Mouse (Mus musculus): ENCODE measurements around the gene Cenpv. TPM values are rescaled to one million over a fixed set of nuclear protein-coding genes. Genes with fewer than 3 reads are reported as not detected.

Gene Cenpv
- total and polyA plus RNA-seq, 2 experiments = 20.5 to 32.6 TPM

DNA sequence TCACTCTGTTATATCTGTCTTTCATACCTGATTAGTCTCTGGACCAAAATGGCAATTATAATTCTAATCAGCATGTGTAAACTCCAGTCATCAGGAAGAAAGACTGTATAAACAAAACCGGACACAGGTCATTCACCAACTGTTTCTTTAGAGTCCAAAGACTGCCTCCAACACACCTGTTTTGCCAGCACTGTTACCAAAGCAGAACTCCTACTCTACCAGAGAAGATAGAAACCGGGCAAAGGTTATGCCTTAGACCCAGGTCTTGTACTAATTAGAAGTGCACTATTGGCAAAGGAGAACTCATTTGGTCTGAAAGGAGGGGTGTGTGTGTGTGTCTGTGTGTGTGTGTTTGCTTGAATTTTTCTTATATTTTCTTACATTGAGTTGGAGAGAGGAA is 38.5 kb downstream of the Cenpv start:
- H3K9ac ChIP-seq (ENCODE audit: low read depth, low read length) = no peak overlapping the region
- no peaks in the 10 kb centered on the region for H3K36me3 ChIP-seq (ENCODE audit: control insufficient read depth, insufficient read depth, low read length)
- no peaks in the 10 kb centered on the region for H3K27me3 ChIP-seq (ENCODE audit: control insufficient read depth, insufficient read depth, low read length)
- H3K27ac ChIP-seq (replicated peaks; ENCODE audit: insufficient read depth, low read depth, low read length) = peak overlapping the region; percentile 72
- H3K4me1 ChIP-seq (ENCODE audit: control insufficient read depth, insufficient read depth, low read length) = peaks cover 14% of the 10 kb centered on the region
- no peak overlapping the region for H3K4me3 ChIP-seq (ENCODE audit: insufficient read depth, low read depth, low read length)
- no peak for TF ChIP-seq POLR2A (IDR thresholded peaks at IDR 0.05; ENCODE audit: extremely low read depth, insufficient read depth, low read length)
- no peak for TF ChIP-seq CTCF (IDR thresholded peaks at IDR 0.05; ENCODE audit: low read depth, low read length)
- DNase-seq (ENCODE audit: extremely low read depth, low read depth, low spot score) = peak; percentile 89
- 26% methylated on average over 2 of the region's 2 CpGs for WGBS
- H3K79me2 ChIP-seq (ENCODE audit: control insufficient read depth, insufficient read depth, low read length) = no peaks in the 10 kb centered on the region

DNA sequence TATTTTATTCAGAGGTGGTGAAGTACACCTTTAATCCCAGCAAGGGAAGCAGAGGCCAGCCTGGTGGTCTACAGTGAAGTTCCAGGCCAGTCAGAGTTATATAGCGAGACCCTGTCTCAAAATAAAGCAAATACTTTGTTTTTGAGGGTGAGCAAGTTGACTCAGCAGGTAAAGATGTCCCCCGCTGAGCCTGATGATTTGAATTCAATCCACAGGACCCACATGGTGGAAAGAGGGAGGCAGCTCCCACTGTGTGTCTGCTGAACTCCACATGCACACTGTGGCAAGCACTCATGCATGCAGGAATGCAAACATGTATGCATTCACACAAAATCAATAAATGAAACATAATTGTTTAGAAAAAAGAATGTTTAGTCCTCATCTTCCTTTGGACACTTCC is 40.3 kb downstream of the Cenpv start:
- H3K36me3 ChIP-seq (ENCODE audit: control insufficient read depth, insufficient read depth, low read length) = no peaks in the 10 kb centered on the region
- DNase-seq (ENCODE audit: extremely low read depth, low read depth, low spot score) = no peak
- TF ChIP-seq POLR2A (IDR thresholded peaks at IDR 0.05; ENCODE audit: extremely low read depth, insufficient read depth, low read length) (no peak), CTCF (IDR thresholded peaks at IDR 0.05; ENCODE audit: low read depth, low read length) (no peak)
- no peaks in the 10 kb centered on the region for H3K79me2 ChIP-seq (ENCODE audit: control insufficient read depth, insufficient read depth, low read length)
- no peaks in the 10 kb centered on the region for H3K27me3 ChIP-seq (ENCODE audit: control insufficient read depth, insufficient read depth, low read length)
- whole genome bisulfite sequencing = 99% methylated on average over 2 of the region's 2 CpGs
- H3K4me3 ChIP-seq (ENCODE audit: insufficient read depth, low read depth, low read length) = no peak overlapping the region
- no peak overlapping the region for H3K9ac ChIP-seq (ENCODE audit: low read depth, low read length)
- no peak overlapping the region for H3K27ac ChIP-seq (replicated peaks; ENCODE audit: insufficient read depth, low read depth, low read length)
- H3K4me1 ChIP-seq (ENCODE audit: control insufficient read depth, insufficient read depth, low read length) = peaks cover 23% of the 10 kb centered on the region

DNA sequence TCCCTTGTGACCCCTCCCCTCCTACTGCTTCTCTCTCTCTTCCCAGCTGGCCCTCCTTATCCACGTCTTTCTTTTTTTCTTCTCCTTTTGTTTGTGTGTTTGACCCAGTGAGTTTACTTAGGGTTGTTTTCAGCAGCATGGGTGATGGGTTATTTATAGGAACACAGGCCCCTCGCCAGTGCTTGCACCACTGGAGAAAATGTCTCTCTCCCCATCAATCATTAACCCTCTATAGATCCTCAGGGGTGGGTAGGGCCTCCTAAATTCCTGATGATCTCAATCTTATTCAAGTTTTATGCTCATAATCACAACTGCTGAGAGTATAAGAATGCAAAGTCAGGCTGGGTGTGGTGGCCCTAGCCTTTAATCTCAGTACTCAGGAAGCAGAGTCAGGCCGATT is 41.9 kb downstream of the Cenpv start:
- no peaks in the 10 kb centered on the region for H3K79me2 ChIP-seq (ENCODE audit: control insufficient read depth, insufficient read depth, low read length)
- peaks cover 23% of the 10 kb centered on the region for H3K4me1 ChIP-seq (ENCODE audit: control insufficient read depth, insufficient read depth, low read length)
- no peaks in the 10 kb centered on the region for H3K27me3 ChIP-seq (ENCODE audit: control insufficient read depth, insufficient read depth, low read length)
- no peak for DNase-seq (ENCODE audit: extremely low read depth, low read depth, low spot score)
- no peak overlapping the region for H3K4me3 ChIP-seq (ENCODE audit: insufficient read depth, low read depth, low read length)
- WGBS = 34% methylated on average over 3 of the region's 3 CpGs
- no peak overlapping the region for H3K27ac ChIP-seq (replicated peaks; ENCODE audit: insufficient read depth, low read depth, low read length)
- H3K36me3 ChIP-seq (ENCODE audit: control insufficient read depth, insufficient read depth, low read length) = no peaks in the 10 kb centered on the region
- no peak for TF ChIP-seq CTCF (IDR thresholded peaks at IDR 0.05; ENCODE audit: low read depth, low read length)
- no peak for TF ChIP-seq POLR2A (IDR thresholded peaks at IDR 0.05; ENCODE audit: extremely low read depth, insufficient read depth, low read length)
- H3K9ac ChIP-seq (ENCODE audit: low read depth, low read length) = no peak overlapping the region

DNA sequence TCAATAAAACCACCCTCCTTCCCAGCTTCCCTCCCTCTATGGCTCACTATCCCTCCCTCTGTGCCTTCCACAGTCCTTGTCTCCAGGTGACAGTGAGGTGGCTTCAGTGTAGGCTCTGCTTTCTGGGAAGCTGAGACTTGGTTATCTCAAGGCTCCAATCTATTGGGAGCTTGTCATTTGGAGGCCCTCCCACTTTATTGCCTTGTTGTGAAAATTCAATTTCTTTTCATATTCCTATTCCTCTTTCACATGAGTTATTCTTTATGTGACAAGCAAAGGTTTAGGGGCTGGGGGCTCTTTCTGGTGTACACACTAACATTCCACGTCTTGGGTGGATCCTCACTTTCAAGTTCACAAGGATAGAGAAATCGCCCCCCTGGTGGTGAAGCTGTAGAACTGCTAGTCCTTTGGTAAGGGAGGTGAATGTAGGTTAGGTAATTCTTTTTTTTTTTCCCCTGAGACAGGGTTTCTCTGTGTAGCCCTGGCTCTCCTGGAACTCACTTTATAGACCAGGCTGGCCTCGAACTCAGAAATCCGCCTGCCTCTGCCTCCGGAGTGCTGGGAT is 42.8 kb downstream of the Cenpv start:
- 49% methylated on average over 5 of the region's 5 CpGs for WGBS
- DNase-seq (ENCODE audit: extremely low read depth, low read depth, low spot score) = peak; percentile 40
- no peaks in the 10 kb centered on the region for H3K79me2 ChIP-seq (ENCODE audit: control insufficient read depth, insufficient read depth, low read length)
- peak; percentile 40 for TF ChIP-seq CTCF (IDR thresholded peaks at IDR 0.05; ENCODE audit: low read depth, low read length)
- no peak for TF ChIP-seq POLR2A (IDR thresholded peaks at IDR 0.05; ENCODE audit: extremely low read depth, insufficient read depth, low read length)
- no peak overlapping the region for H3K9ac ChIP-seq (ENCODE audit: low read depth, low read length)
- H3K36me3 ChIP-seq (ENCODE audit: control insufficient read depth, insufficient read depth, low read length) = no peaks in the 10 kb centered on the region
- no peaks in the 10 kb centered on the region for H3K27me3 ChIP-seq (ENCODE audit: control insufficient read depth, insufficient read depth, low read length)
- H3K27ac ChIP-seq (replicated peaks; ENCODE audit: insufficient read depth, low read depth, low read length) = peak overlapping the region; percentile 85
- peaks cover 23% of the 10 kb centered on the region for H3K4me1 ChIP-seq (ENCODE audit: control insufficient read depth, insufficient read depth, low read length)
- H3K4me3 ChIP-seq (ENCODE audit: insufficient read depth, low read depth, low read length) = no peak overlapping the region

DNA sequence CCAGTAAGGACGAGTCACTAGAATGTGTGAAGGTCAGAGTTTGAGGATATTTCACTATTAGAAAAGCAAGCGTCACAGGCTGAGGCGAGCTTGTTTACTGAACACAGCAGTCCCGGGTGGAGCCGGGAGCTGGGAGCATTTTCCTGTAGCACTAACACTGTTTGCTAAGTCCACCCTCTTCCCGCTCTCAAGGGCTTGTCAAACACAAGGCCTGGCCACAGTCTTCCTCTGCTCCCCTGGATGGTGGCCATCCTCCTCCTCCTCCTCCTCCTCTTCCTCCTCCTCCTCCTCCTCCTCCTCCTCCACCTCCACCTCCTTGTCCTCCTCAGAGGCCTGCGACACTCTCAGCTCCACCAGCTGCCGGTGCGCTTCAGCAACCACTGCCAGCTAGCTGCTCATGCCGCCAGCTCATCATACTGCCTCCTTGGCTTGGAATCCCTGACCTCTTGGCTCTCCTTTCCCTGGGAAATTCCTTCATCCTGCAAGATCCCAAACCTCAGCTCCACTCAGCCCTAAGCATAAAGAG is 43.7 kb downstream of the Cenpv start:
- H3K36me3 ChIP-seq (ENCODE audit: control insufficient read depth, insufficient read depth, low read length) = no peaks in the 10 kb centered on the region
- peaks cover 18% of the 10 kb centered on the region for H3K4me1 ChIP-seq (ENCODE audit: control insufficient read depth, insufficient read depth, low read length)
- 11% methylated on average over 9 of the region's 10 CpGs for WGBS
- no peaks in the 10 kb centered on the region for H3K27me3 ChIP-seq (ENCODE audit: control insufficient read depth, insufficient read depth, low read length)
- H3K9ac ChIP-seq (ENCODE audit: low read depth, low read length) = peak overlapping the region; percentile 45
- H3K79me2 ChIP-seq (ENCODE audit: control insufficient read depth, insufficient read depth, low read length) = no peaks in the 10 kb centered on the region
- H3K27ac ChIP-seq (replicated peaks; ENCODE audit: insufficient read depth, low read depth, low read length) = peak overlapping the region; percentile 85
- H3K4me3 ChIP-seq (ENCODE audit: insufficient read depth, low read depth, low read length) = no peak overlapping the region
- no peak for TF ChIP-seq CTCF (IDR thresholded peaks at IDR 0.05; ENCODE audit: low read depth, low read length)
- TF ChIP-seq POLR2A (IDR thresholded peaks at IDR 0.05; ENCODE audit: extremely low read depth, insufficient read depth, low read length) = no peak
- peak; percentile 76 for DNase-seq (ENCODE audit: extremely low read depth, low read depth, low spot score)

DNA sequence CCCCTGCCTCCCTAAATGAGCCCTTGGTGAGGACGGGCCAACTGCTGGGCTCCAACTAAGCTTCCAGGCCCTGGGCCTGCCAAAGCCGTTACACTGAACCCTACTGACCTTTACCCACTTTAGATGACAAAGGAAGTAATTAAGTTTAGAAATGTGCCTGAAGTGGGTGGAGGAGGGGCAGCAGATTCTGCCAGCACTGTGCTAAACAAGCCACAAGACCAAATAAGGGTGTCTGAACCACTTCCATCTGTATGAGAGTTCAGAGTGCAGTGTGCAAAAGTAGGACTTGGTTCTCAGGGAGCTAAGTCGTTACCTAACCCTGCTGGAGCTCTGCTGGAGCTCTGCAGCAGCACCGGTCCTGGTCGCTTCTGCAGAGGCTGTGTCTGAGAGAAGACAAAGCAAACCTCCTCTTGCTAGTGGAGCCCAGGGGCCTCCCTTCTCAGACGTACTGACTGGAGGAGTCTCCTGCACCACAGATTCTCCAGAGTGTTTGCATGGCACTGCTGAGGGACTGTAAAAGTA is 44.2 kb downstream of the Cenpv start:
- peak overlapping the region; percentile 45 for H3K9ac ChIP-seq (ENCODE audit: low read depth, low read length)
- no peaks in the 10 kb centered on the region for H3K79me2 ChIP-seq (ENCODE audit: control insufficient read depth, insufficient read depth, low read length)
- H3K4me3 ChIP-seq (ENCODE audit: insufficient read depth, low read depth, low read length) = no peak overlapping the region
- no peaks in the 10 kb centered on the region for H3K36me3 ChIP-seq (ENCODE audit: control insufficient read depth, insufficient read depth, low read length)
- peak overlapping the region; percentile 85 for H3K27ac ChIP-seq (replicated peaks; ENCODE audit: insufficient read depth, low read depth, low read length)
- WGBS = 6% methylated on average over 6 of the region's 6 CpGs
- H3K27me3 ChIP-seq (ENCODE audit: control insufficient read depth, insufficient read depth, low read length) = no peaks in the 10 kb centered on the region
- H3K4me1 ChIP-seq (ENCODE audit: control insufficient read depth, insufficient read depth, low read length) = peaks cover 15% of the 10 kb centered on the region
- TF ChIP-seq POLR2A (IDR thresholded peaks at IDR 0.05; ENCODE audit: extremely low read depth, insufficient read depth, low read length) = 0 out of 2 replicates have a peak, but pooled peaks have one; percentile 14
- no peak for TF ChIP-seq CTCF (IDR thresholded peaks at IDR 0.05; ENCODE audit: low read depth, low read length)
- peak; percentile 98 for DNase-seq (ENCODE audit: extremely low read depth, low read depth, low spot score)

Data from liver, adult 2 months (tissue).